Mouse (Mus musculus): ENCODE results near the gene Fbxl17. TPM values are rescaled to one million over a fixed set of nuclear protein-coding genes. Genes with fewer than 3 reads are reported as not detected.
A peak's percentile ranks its signal among the peaks of the same experiment; 100 is the strongest.

The Fbxl17 gene
- total RNA-seq, 2 experiments from 2014 or later, result 32.5 to 33.9 TPM

DNA sequence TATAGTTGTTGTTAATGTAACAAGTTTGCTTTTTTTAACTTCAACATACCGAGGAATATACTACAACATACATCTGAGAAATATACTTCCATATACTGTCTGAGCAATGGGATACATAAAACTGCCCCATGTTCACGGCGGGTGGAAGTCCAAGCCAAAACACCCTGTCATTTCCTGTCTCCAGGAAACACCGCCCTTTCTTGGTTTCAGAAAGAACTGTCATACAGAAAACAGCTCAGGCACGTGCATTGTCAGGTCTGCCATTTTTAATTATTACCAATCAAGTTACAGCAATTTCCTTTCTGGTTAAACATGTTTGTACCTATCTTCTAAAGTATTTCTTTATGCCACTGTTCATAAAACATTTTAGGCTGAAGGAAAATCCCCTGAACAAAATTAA, 155.7 kb downstream of the Fbxl17 start:
- intact Hi-C loops (cut with DNase I), result no loop called here
- DNase-seq, result no peak

DNA sequence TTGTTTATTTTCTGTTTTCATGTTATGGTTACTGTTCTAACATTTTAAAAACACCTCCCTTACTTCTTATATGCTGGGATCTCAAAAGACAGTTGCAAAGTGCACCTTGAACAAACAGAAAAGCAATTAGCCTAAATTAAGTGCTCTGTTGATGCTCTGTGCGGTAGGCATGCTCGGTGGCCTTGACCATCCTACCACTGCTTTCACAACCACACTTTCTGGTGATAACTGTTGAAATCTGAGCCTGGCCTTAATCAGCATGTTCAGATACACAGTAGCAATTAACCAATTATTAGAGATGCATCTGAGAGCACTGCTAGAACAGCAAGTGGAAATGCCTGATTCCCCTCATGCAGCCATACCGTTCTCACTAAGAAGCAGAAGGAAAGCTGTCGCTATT, 156.7 kb downstream of the Fbxl17 start:
- intact Hi-C loops (cut with DNase I), result no loop called here

DNA sequence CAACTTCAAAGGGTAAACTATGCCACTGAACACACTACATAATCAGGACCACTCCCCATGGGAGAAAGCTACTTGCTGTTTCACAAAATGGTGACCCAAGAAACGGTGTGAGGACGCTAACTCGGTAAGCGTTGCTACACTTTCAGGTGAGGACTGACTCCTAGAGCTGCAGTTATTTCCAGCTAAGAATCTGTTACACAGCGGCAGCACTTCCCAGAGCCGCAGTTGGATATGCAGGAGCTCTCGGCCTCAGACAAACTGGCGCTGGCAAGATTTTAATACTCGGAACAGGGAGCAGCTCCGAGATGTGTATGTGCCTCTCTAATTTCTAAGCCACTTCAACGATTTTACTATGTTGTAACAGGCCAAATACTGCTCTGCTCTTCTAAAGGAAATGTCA, 157.4 kb downstream of the Fbxl17 start:
- intact Hi-C loops (cut with DNase I), result no loop called here
- no peak for DNase-seq

More for the DNA sequence above, 156.7 kb downstream of the Fbxl17 start:
- DNase-seq, result no peak

DNA sequence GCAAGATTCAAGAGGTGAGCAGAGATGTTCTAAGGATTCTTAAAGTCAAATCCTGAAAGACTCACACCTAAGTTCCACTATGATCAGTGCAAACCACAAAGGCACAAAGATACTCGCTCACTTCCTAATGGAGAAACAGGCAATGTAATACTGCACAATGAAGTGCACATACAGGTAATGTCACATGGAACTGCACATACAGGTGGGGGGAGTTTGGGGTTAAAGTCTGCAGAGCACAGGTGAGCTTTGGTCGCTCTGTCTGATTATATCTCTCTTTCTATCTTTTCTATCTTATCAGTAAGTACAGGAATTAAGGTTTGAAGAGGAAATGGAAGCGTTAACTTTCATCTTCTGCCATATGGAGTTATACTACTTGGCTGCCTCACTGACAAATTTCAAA, 158.6 kb downstream of the Fbxl17 start:
- intact Hi-C loops (cut with DNase I), result no loop called here
- DNase-seq, result no peak

DNA sequence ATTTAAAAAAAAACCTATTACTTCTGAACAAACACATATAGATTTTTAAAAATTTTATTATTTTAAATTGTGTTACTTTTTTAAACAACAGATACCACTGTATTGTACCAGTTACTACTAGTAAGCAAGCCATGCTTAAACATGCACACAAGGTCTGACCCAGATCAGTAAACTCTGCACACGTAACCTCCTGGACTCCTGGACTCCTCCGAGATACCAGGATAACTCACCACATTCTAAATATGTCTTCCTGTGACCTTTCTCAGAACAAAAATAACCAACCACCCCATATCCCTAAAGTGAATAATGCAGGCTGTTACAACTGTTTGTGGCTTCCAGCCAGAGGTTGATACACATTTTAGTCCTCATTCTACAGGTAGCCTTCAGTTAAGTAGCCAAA, 170.9 kb downstream of the Fbxl17 start:
- DNase-seq, result no peak
- intact Hi-C loops (cut with DNase I), result no loop called here

DNA sequence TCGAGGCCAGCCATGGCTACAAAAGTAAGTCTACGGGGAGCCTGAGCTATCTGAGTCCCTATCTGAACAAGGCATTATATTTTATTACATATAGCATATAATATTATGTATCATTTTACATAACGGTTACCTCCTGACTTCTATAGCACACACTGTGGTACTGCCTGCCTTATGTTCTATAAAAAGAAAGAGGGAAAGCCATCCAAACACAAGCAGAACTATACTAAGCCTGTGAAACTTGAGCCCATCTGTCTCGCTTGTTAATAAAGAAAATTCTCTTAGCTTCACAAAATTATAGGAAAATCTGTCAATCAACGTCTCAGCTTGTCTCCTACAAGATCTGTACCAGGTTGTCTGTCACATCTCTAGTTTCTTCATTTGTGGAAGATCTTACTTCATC, 173.6 kb downstream of the Fbxl17 start:
- DNase-seq, result no peak
- intact Hi-C loops (cut with DNase I), result no loop called here

DNA sequence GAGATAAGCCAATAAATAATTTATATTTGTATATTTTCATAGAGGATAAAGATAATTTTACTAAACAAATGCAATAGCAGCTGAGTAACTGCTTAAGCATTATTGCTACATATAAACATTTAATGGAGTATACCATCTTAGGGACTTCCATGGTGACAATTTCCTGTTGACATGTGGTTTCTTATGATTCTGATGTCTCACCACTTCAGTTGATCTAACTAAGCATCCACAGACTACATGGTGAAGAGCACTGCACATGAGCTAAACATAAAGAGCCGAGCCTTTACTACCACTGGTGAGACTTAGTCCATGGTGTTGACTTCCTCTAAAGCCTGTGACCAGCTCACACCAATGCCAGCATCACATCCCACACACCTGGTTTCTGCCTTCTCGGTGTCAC, 175.1 kb downstream of the Fbxl17 start:
- intact Hi-C loops (cut with DNase I), result loop anchor here (1.0 kb wide), 2 partner anchors 90 to 144 kb away; no protein-coding TSS in a partner anchor
- DNase-seq, result no peak

DNA sequence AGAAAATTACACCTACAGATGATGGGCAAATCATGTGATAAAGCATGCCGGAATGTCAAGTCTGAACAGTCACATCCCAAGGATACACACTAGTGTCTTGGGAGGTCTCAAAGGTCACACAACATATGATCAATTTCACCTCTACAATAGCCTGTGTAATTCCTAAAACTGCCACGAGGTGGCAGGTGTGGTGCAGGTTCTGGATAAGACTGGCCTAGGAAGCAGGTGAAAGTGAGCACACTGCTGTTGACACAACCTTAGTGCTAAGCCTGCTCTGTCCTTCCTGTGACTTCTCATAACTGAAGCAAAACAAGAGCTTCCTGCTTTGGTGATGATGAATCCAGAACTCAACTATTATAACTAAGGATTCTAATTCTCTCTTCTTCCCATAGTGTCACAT, 175.8 kb downstream of the Fbxl17 start:
- intact Hi-C loops (cut with DNase I), result loop anchor here (1.0 kb wide), 2 partner anchors 90 to 144 kb away; no protein-coding TSS in a partner anchor
- peak; percentile 77 to 85 for DNase-seq

DNA sequence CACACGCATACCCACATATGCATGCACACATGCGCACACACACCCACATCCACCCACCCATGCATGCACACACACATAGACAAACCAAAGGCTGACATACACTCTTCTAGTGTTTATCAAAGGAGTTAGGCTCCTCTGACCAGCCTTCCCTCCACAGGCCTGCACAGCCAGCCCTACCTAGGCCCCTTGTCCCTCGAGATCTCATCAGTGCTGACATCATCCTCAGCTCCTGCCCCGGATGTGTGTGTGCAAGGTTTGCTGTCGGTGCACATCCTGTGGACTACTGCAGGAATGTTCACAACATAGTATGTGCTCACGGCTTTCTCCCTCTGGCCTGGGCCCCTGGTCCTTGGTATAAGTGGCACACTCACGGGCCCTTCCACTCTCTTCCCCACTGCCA, 177.0 kb downstream of the Fbxl17 start:
- no peak for DNase-seq
- intact Hi-C loops (cut with DNase I), result no loop called here

DNA sequence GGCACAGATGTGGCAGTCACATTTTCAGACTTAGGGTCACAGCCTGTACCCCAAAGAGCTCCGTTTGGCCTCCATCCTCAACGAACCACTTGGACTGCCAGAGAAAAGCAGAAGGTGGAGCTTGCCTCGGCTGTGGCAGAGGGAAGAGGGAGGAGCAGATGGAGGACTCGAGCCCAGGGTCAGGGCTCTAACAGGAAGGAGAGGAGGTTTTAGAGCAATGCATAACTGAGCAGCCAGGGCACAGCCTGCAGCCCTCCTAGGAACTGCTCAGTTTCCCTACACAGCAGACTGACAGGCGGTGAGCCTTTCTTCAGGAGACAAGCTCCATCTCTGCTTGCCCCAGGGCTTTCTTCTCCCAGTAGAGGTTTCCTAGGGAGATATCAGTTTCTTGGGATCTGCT, 178.5 kb downstream of the Fbxl17 start:
- intact Hi-C loops (cut with DNase I), result no loop called here
- no peak for DNase-seq

DNA sequence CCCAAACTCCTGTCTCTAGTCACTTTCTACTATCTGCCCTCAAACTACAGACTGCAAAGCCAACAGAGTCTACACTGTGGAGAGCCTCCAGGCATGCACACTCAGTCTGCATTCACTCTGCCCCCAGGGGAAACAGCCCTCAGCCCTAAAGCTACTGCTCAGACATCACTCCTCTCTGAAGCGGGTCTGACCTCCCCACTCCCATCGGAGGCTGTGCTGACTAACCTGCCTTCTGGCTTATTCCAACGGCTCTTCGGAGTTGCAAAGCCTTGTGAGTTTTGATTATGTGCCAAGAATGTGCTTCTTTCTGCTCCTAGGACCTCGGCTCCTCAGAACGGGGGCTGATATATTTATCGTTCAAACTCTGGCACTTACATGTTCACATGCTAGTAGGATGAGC, 182.3 kb downstream of the Fbxl17 start:
- DNase-seq, result peak; percentile 40 to 52
- intact Hi-C loops (cut with DNase I), result no loop called here

DNA sequence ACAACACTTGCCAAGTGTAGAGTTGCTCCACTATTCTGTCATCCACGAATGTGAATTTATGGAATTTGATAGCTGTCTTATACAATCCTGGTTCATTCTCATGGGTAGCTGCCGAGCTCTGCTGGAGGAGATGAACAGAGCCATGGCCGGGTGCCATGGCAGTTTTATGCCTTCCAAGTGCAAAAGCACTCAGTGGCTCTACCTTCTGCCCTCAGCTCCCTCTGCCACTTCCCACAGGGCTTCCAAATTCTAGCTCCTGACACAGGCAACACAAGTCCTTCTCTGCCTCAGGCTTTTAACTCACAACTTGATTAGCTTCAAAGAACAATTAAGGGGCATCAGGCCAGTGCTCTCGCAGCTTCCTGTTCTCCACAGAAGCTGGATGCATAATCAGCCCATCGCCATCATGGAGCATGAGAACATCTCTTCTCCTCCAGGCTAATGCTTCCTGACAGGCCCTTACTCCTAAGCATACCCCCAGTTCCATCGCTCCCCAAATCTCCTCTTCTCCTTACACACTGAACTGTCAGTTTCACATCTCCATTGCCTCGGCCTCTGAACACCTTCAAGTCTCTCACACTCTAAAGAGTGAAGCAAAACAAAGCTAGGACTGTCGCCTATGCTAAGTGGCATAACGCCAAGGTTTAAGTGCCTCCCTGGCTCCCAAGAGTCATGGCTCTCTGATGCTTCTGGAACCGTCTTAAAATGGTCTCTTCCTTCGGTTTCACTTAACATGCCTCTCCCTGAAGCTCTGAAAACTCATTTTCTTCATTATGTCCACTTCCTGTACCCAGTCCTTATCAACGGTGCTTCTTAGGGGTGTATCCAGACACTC, 184.0 kb downstream of the Fbxl17 start:
- intact Hi-C loops (cut with DNase I), result no loop called here
- peak; percentile 24 to 29 for DNase-seq

DNA sequence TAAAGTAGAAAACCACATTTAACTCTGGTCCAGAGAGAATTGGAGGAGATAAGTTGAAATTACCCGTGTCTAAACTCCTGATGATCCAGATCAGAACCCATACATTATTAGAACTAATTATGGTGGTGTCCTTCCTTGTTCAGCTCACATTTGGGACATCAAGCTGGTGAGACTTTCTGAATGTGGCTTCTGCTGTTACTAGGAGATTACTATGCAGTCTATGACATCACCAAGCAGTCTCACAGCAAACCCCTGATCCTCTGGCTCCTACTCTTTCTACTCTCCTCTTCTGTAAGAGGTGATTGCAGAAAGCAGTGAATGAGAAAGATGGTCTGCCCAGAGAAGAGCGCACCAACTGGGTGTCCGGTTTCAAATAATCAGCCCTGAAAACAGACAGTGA, 187.0 kb downstream of the Fbxl17 start:
- no peak for DNase-seq
- intact Hi-C loops (cut with DNase I), result no loop called here

DNA sequence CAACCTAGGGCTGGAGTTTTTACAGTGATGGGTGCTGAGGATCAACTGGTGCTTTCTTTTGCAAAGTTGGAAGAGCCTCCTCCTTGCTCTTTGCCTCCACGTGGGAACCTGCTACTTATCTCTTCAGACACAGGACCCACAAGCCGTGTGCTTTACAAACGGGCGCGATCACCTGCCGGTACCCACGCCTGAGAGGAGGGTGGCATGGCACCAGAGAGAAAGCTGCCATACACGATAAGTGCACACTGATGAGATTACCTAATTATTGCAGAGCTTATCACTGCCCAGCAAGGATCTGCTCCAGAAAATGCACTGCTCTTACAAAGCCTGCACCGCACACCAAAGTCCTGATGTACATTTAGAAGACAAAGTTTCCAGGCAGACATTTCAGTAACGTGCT, 187.5 kb downstream of the Fbxl17 start:
- DNase-seq, result no peak

DNA sequence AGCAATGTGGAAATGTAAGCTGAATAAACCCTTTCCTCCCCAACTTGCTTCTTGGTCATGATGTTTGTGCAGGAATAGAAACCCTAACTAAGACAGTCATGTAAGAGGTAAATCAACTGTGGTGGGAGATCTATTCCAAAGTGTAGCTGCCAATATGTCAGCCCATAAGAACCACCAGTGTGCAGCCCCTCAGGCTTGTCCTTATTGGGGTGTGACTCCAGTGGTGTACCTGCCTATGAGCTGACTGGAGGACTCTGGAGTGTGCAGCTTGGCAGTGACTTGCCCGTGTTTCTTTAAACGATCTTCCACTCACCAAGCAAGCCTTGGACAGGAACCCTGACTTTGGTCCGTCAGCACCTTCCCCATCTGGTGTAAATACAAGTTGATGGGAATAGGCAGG, 188.2 kb downstream of the Fbxl17 start:
- DNase-seq, result no peak
- intact Hi-C loops (cut with DNase I), result no loop called here

More for the DNA sequence above, 187.5 kb downstream of the Fbxl17 start:
- intact Hi-C loops (cut with DNase I), result no loop called here

DNA sequence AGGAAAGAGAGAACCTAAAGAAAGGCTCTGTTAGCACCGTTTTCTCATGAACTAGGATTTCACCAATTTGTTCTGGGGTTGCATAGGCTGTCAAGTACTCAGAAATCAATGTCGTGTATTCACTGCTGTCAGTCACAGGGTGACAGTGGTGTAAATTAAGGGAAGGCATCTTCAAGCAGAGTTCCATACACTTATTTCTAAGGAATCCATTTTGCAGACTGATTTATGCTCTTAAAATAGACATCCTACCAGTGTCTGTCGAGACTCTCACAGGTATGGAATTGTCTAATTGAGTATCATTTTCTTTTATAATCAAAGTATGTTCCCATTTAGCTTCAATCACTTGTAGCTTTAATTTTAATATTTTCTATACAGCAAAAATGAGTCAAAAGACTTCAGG, 189.8 kb downstream of the Fbxl17 start:
- no peak for DNase-seq
- intact Hi-C loops (cut with DNase I), result no loop called here

DNA sequence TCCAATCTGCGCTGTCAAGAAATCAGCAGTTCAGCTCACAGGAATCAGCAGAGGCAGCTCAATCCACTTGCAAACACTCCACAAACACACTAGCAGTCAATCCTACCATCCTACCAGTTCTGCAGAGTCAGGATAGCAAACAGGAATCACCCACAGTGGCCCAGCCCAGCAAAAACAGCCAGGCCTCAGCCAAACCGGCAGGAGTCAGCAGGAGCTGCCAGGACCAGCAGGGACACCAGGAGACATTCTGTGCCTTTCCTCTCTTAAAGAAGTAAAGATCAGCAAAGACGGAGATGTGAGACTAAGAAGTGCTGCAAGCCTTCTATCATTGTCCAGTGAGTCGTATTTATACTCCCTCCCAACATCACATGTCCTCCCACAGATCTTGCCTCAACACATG, 196.0 kb downstream of the Fbxl17 start:
- intact Hi-C loops (cut with DNase I), result no loop called here
- DNase-seq, result no peak

DNA sequence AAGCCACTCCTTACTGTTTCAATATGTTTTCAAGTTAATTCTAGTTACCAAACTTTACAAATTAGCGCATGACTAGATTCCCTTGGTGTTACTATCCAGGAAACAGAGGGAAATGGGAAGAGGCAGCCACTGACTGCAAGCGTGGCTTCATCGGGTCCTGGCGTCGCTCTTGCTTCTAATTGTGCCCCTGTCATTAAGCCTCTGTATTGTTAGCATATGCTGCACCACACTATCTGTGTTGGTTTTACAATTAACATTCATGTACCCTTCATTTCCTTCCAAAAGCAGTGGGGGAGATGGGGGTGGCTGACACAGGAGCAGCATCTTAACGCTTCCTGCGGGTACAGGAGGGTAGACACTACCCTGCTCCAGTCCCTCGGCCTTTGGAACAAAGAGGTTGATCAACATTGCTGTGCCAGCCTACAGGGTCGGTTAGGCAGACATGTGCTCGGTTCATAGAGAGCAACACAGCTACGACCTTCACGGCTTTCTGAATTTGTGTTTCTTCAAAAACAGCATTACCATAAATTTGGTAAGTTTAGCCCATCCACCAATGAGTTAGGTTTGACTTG, 197.9 kb downstream of the Fbxl17 start:
- DNase-seq, result no peak
- intact Hi-C loops (cut with DNase I), result no loop called here

DNA sequence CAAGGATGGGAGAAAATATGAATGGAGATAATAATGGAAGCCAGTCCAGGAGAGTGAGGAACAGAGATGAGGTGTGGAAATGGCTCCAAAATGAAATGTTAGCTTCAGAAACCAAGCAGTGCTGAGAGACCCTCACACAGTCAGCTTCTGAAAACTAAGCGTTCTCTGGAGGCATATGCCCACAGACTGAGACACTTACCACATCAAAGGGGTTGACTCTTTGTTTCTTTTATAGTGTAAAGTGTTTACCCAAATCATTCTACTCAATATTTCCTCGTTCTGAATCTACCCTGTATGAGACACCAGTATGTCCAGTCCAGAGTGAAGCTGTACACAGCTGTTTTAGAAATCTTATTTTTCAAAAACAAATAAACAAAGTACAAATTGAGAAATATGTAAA, 204.3 kb downstream of the Fbxl17 start:
- intact Hi-C loops (cut with DNase I), result no loop called here
- DNase-seq, result no peak

DNA sequence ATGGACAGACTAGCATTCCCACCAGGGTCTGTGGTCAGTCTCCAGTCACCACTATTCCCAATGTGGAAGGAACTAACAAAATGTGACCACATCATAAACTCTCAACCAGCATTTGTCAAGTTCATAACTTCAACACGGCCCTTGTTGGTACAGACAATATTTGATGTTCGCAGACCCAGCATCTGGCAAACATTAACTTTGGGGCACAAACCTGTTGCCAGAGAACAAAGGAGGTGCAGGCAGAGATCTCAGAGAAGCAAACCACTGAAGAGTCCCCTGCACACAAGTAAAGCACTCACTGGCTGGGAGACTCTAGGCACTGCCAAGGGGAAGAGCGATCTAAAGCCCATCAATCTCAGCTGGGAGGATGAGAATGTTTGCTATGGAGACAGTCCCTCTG, 204.9 kb downstream of the Fbxl17 start:
- intact Hi-C loops (cut with DNase I), result no loop called here
- no peak for DNase-seq

DNA sequence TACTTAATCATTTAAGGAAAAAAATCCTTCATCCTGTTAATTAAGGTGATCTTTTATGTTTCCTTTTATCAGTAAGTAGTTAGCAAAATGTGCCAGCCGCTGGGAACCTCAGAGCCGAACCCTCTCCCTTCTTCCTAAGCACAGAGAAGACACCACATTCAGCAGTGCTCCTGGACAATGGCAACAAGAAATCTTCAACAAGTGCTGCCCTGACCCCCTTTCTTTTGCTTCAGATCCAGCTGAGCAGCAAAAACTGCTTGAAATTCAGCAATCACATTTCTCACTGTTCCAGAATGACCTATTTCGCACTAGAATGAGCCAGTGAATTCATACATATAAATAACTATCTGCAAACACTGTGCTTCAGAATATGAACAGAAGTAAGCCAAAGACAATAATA, 205.8 kb downstream of the Fbxl17 start:
- no peak for DNase-seq
- intact Hi-C loops (cut with DNase I), result no loop called here

DNA sequence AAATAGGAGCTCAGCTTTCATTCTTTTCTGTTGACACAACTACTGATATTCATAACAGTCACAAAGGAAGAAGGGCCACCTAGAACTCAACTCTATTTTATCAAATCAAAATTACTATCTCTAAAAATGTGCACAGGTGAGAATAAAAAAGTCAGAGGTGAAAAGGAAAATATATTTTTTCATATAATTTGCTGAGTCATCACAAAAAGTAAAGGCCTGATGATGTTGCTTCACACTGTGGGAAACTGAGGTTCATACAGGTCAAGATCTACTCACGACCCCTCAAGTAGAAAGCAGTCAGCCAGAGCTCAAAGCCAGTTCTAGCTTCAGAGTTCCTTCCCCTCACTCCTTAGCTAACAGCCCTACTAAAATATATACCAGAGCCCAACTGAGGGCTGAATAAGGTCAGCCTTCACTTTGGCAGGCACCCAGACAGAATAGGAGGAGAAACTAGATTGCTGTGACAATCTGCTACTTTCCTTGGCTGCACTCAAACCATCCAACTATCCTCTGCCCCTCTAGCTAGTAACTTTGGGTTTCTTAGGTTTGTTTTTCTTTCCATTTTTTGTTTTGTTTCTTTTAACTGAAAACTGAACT, 210.4 kb downstream of the Fbxl17 start:
- peak; percentile 77 to 81 for DNase-seq
- intact Hi-C loops (cut with DNase I), result no loop called here
